Mouse (Mus musculus) liver, embryonic 14.5 days (tissue): ENCODE measurements around the gene Il12b. TPM values are rescaled to one million over a fixed set of nuclear protein-coding genes. Genes with fewer than 3 reads are reported as not detected.

Experiments
- ATAC-seq: fragments of 200-750 bp; cut with Nextera tagmentation; 2 replicates; pipeline ENCODE4 v1.8.0; 2017; ENCODE audit warnings: moderate number of reproducible peaks, mild to moderate bottlenecking, moderate library complexity; ENCODE audit not compliant: insufficient read depth
- DNase-seq, 3 experiments: peaks; one replicate each; pipeline ENCODE4 v3.0.0-alpha.2; 2012 to 2013; ENCODE audit warnings: low read depth in 3 of 3, low spot score in 3 of 3
- H3K27ac ChIP-seq: fragments of 300-500 bp; sonication (generic); 2 replicates; pipeline ENCODE4 v1.5.1; 2014; ENCODE audit warnings: moderate library complexity, mild to moderate bottlenecking, control low read depth, inconsistent platforms
- H3K27me3 ChIP-seq: fragments of 300-500 bp; sonication (generic); 2 replicates; pipeline ENCODE4 v1.6.1; 2014; ENCODE audit warnings: mild to moderate bottlenecking, low read length, moderate library complexity; ENCODE audit not compliant: control insufficient read depth, insufficient read depth
- H3K36me3 ChIP-seq: fragments of 300-500 bp; sonication (generic); replicated peaks from 2 replicates; pipeline ENCODE4 v1.6.1; 2014; ENCODE audit warnings: low read depth; ENCODE audit not compliant: control insufficient read depth, insufficient read depth
- H3K4me1 ChIP-seq, 2 experiments: fragments of 200-500 bp in 1 of 2; fragments of 300-500 bp in 1 of 2; sonication (generic) in 1 of 2; replicated peaks; 2 replicates each; pipeline ENCODE4 v1.6.1; 2012 to 2014; ENCODE audit warnings: antibody characterized with exemption in 1 of 2, inconsistent platforms in 1 of 2, low read length in 1 of 2; ENCODE audit not compliant: control insufficient read depth in 2 of 2, insufficient read depth in 2 of 2
- H3K4me2 ChIP-seq: fragments of 300-500 bp; sonication (generic); 2 replicates; pipeline ENCODE4 v1.6.1; 2014; ENCODE audit warnings: low read depth, mild to moderate bottlenecking, control low read depth, moderate library complexity
- H3K4me3 ChIP-seq, 2 experiments: fragments of 200-500 bp in 1 of 2; fragments of 300-500 bp in 1 of 2; sonication (generic) in 1 of 2; 2 replicates each; pipeline ENCODE4 v1.5.1; 2012 to 2014; ENCODE audit warnings: low read depth in 2 of 2, low read length in 2 of 2, mild to moderate bottlenecking in 2 of 2, control low read depth in 1 of 2, inconsistent platforms in 1 of 2, moderate library complexity in 1 of 2; ENCODE audit not compliant: insufficient read depth in 1 of 2
- H3K9ac ChIP-seq: fragments of 300-500 bp; sonication (generic); replicated peaks from 2 replicates; pipeline ENCODE4 v1.6.1; 2014; ENCODE audit warnings: mild to moderate bottlenecking, control low read depth, moderate library complexity
- H3K9me3 ChIP-seq: fragments of 300-500 bp; sonication (generic); 2 replicates; pipeline ENCODE4 v1.6.1; 2016; ENCODE audit warnings: low read length, mixed read lengths; ENCODE audit not compliant: control insufficient read depth
- CTCF ChIP-seq: IDR thresholded peaks from 2 replicates; pipeline ENCODE4 v1.5.1; 2016; ENCODE audit warnings: antibody characterized with exemption, low read depth, control low read depth
- EP300 ChIP-seq: IDR thresholded peaks from 2 replicates; pipeline ENCODE4 v1.6.1; 2016; ENCODE audit warnings: antibody characterized with exemption, low read depth
- WGBS: fragments of 180-500 bp; shearing (Covaris S2); extraction: QIAGEN DNeasy Blood & Tissue Kit; methylation state at CpG from one replicate; pipeline ENCODE4 v1.1.7; 2014; ENCODE audit not compliant: insufficient replicate concordance; 5-methylcytosine and 5-hydroxymethylcytosine counted together
- polyA plus RNA-seq, 2 experiments: library from polyadenylated mRNA; depleted of rRNA in 1 of 2; stranded (reverse) in 1 of 2; unstranded in 1 of 2; fragments of >200 nt; fragmentation: Nextera tagmentation in 1 of 2; extraction: Ambion mirVana in 1 of 2; gene quantifications; 2 replicates each; pipeline versions ENCODE4 v1.2.1 to v1.2.3; 2012 to 2014

The Il12b gene
- polyA plus RNA-seq, 2 experiments = 0.01 TPM; not detected in 1

GRCm38 (mm10) chr11:44389993-44390701, 9.7 kb upstream of the Il12b start:
- no peaks in the 10 kb centered on the region for H3K27me3 ChIP-seq
- H3K4me3 ChIP-seq = no peak overlapping the region
- H3K9ac ChIP-seq = no peak overlapping the region
- ATAC-seq (no peak), DNase-seq (no peak)
- H3K4me1 ChIP-seq = no peaks in the 10 kb centered on the region
- no peaks in the 10 kb centered on the region for H3K9me3 ChIP-seq
- 23% methylated on average over 6 of the region's 6 CpGs for WGBS
- no peak overlapping the region for H3K27ac ChIP-seq
- H3K36me3 ChIP-seq = no peaks in the 10 kb centered on the region
- no peak overlapping the region for H3K4me2 ChIP-seq
- TF ChIP-seq CTCF (no peak), EP300 (no peak)

- no peak overlapping the region for H3K27ac ChIP-seq
- no peak overlapping the region for H3K4me2 ChIP-seq
- ATAC-seq (no peak), DNase-seq (no peak)
- H3K36me3 ChIP-seq = no peaks in the 10 kb centered on the region
- WGBS = 54% methylated on average over 8 of the region's 8 CpGs
- H3K4me3 ChIP-seq = no peak overlapping the region
- peaks cover 0 to 3% of the 10 kb centered on the region in 2 experiments; a peak in 2 of 4 replicates for H3K4me1 ChIP-seq
- H3K9me3 ChIP-seq = no peaks in the 10 kb centered on the region
- H3K9ac ChIP-seq = no peak overlapping the region
- TF ChIP-seq EP300 (no peak), CTCF (no peak)
- H3K27me3 ChIP-seq = no peaks in the 10 kb centered on the region
Observed at GRCm38 (mm10) chr11:44393101-44393810, 6.6 kb upstream of the Il12b start.

GRCm38 (mm10) chr11:44395401-44395800, 4.5 kb upstream of the Il12b start:
- H3K36me3 ChIP-seq = no peaks in the 10 kb centered on the region
- H3K27me3 ChIP-seq = no peaks in the 10 kb centered on the region
- H3K9me3 ChIP-seq = no peaks in the 10 kb centered on the region
- WGBS = 40% methylated on average over 4 of the region's 4 CpGs
- no peak overlapping the region for H3K9ac ChIP-seq
- no peak overlapping the region for H3K27ac ChIP-seq
- DNase-seq (no peak), ATAC-seq (no peak)
- no peak overlapping the region for H3K4me2 ChIP-seq
- no peak overlapping the region for H3K4me3 ChIP-seq
- no peak for TF ChIP-seq CTCF
- no peak for TF ChIP-seq EP300
- H3K4me1 ChIP-seq = peaks cover 0 to 3% of the 10 kb centered on the region in 2 experiments; a peak in 2 of 4 replicates

- Histone ChIP-seq H3K9me3 (no peaks in the 10 kb centered on the region), H3K36me3 (no peaks in the 10 kb centered on the region), H3K4me2 (no peak overlapping the region), H3K9ac (no peak overlapping the region), H3K27me3 (no peaks in the 10 kb centered on the region), H3K4me1 (peaks cover 0 to 3% of the 10 kb centered on the region in 2 experiments; a peak in 2 of 4 replicates), H3K4me3 (no peak overlapping the region), H3K27ac (no peak overlapping the region)
- WGBS = 57% methylated on average over 3 of the region's 3 CpGs
- DNase-seq (no peak), ATAC-seq (no peak)
- TF ChIP-seq EP300 = no peak
- TF ChIP-seq CTCF = no peak
Observed at GRCm38 (mm10) chr11:44397551-44397950, 2.3 kb upstream of the Il12b start.

- WGBS = 71% methylated on average over 6 of the region's 6 CpGs
- Histone ChIP-seq H3K4me1 (peaks cover 0 to 3% of the 10 kb centered on the region in 2 experiments; a peak in 2 of 4 replicates), H3K27ac (no peak overlapping the region), H3K4me3 (no peak overlapping the region), H3K36me3 (no peaks in the 10 kb centered on the region), H3K9me3 (no peaks in the 10 kb centered on the region), H3K9ac (no peak overlapping the region), H3K4me2 (no peak overlapping the region), H3K27me3 (no peaks in the 10 kb centered on the region)
- TF ChIP-seq CTCF = no peak
- no peak for TF ChIP-seq EP300
- DNase-seq (no peak), ATAC-seq (no peak)
Observed at GRCm38 (mm10) chr11:44398356-44398755, 1.5 kb upstream of the Il12b start.
